In the genomic region with DNA sequence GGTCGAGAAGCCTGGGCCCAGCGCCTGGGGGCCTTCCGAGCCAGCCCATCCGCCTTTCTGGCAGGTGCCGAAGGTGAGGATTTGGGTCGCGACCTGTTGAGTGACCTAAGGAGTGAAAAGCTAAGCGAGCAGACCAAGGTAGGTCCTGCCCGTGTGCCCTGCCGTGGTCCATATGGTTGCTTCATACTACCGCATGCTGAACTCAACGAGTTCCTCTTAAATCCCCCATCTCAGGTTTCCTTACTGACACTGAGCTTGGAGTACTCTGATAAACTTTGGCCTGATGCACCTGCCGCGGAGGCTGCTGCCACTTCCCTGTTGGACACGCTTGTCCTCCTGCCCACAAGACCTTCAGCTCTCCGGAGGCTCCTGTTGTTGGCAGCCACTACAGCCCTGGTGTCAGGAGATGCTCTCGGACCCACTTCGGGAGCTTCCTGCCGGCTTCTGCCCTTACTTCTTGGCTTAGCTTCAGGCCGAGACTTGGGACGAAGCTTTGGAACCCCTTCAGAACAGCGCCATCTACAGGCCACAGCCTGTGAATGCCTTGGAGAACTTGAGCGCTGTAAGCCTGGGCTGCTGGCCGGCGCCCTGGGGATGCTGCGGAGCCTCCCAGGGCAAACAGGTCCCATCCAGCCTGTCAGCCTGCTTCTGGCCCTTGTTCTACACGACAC, we compare ENCODE assay signal across 1 mouse cellular context.
TF ChIP-seq lines count a peak whose summit lies in the region.

No protein-coding gene starts in this region.

TF ChIP-seq in MEL, 35 proteins besides CTCF, POLR2A, EP300 and RAD21 (continued from another document):
- TF ChIP-seq TAL1 (IDR thresholded peaks at IDR 0.05; ENCODE audit: low read length) = no peak
- peak; percentile 31 for TF ChIP-seq MAX (IDR thresholded peaks at IDR 0.05; ENCODE audit: low read length)
- TF ChIP-seq ZMIZ1 (IDR thresholded peaks at IDR 0.05; ENCODE audit: low read depth, low read length) = no peak
- TF ChIP-seq ELF1 (IDR thresholded peaks at IDR 0.05; ENCODE audit: low read depth, low read length) = 0 out of 2 replicates have a peak, but pooled peaks have one; percentile 37
- TF ChIP-seq HCFC1 (IDR thresholded peaks at IDR 0.05; ENCODE audit: low read depth, low read length) = peak; percentile 68
- TF ChIP-seq E2F4 (IDR thresholded peaks at IDR 0.05; ENCODE audit: borderline replicate concordance, low read depth, low read length) = no peak
- no peak for TF ChIP-seq CHD2 (IDR thresholded peaks at IDR 0.05; ENCODE audit: low read length)
- no peak for TF ChIP-seq GABPA (IDR thresholded peaks at IDR 0.05; ENCODE audit: low read depth, low read length)
- no peak; the same call in 1 of the 2 replicates for TF ChIP-seq MXI1 (IDR thresholded peaks at IDR 0.05; ENCODE audit: low read depth, low read length)
- TF ChIP-seq SMC3 (IDR thresholded peaks at IDR 0.05; ENCODE audit: low read depth, low read length) = peak; percentile 74
- TF ChIP-seq ZC3H11A (IDR thresholded peaks at IDR 0.05; ENCODE audit: low read depth, low read length) = peak; percentile 41; the same call in 1 of the 2 replicates
- no peak for TF ChIP-seq CHD1 (IDR thresholded peaks at IDR 0.05; ENCODE audit: low read depth, low read length)
- no peak for TF ChIP-seq JUND (IDR thresholded peaks at IDR 0.05; ENCODE audit: low read depth, low read length)
- TF ChIP-seq TCF12 (IDR thresholded peaks at IDR 0.05; ENCODE audit: low read depth, low read length) = no peak
- TF ChIP-seq MAFK (IDR thresholded peaks at IDR 0.05; ENCODE audit: borderline replicate concordance, low read depth, low read length) = no peak
- no peak for TF ChIP-seq USF2 (IDR thresholded peaks at IDR 0.05; ENCODE audit: borderline replicate concordance in 1 of 2, insufficient read depth in 1 of 2, low read depth in 1 of 2, low read length in 2 of 2)
- no peak for TF ChIP-seq ZNF384 (IDR thresholded peaks at IDR 0.05; ENCODE audit: low read depth, low read length)
- no peak for TF ChIP-seq NRF1 (IDR thresholded peaks at IDR 0.05; ENCODE audit: insufficient read depth, low read depth, low read length, poor library complexity, severe bottlenecking)
- TF ChIP-seq UBTF (IDR thresholded peaks at IDR 0.05; ENCODE audit: borderline replicate concordance, insufficient read depth, low read depth, low read length) = no peak
- no peak for TF ChIP-seq NELFE (IDR thresholded peaks at IDR 0.05; ENCODE audit: low read depth, low read length)
- TF ChIP-seq MEF2A (IDR thresholded peaks at IDR 0.05; ENCODE audit: extremely low read depth, insufficient replicate concordance, low read depth, low read length, poor library complexity, severe bottlenecking) = no peak
- TF ChIP-seq GATA1 (IDR thresholded peaks at IDR 0.05; ENCODE audit: low read depth, low read length) = no peak
- no peak for TF ChIP-seq MAZ (IDR thresholded peaks at IDR 0.05; ENCODE audit: low read depth, low read length)
- no peak for TF ChIP-seq POLR2AphosphoS5 (IDR thresholded peaks at IDR 0.05; ENCODE audit: borderline replicate concordance, low read depth, low read length)
- peak; percentile 85 for TF ChIP-seq MYC (IDR thresholded peaks at IDR 0.05; ENCODE audit: low read depth, low read length)
